Mouse (Mus musculus) heart, postnatal 0 days (tissue): ENCODE measurements at regions not wholly inside any gene's neighbourhood (a gene's known extent, or its start where the extent isn't known, plus 50 kb on each side); places are given as distances from the start of the nearest gene placed in this dataset.

Experiments
- ATAC-seq: fragments of 200-750 bp; cut with Nextera tagmentation; 2 replicates; pipeline ENCODE4 v1.8.0; 2017; ENCODE audit warnings: low read depth, moderate number of reproducible peaks, moderate library complexity; ENCODE audit not compliant: insufficient read depth
- DNase-seq: peaks from one replicate; pipeline ENCODE4 v3.0.0-alpha.2; 2016; ENCODE audit warnings: low spot score
- H3K27ac ChIP-seq: fragments of 300-500 bp; sonication (generic); 2 replicates; pipeline ENCODE4 v1.5.1; 2014; ENCODE audit warnings: low read depth, mild to moderate bottlenecking
- H3K27me3 ChIP-seq: fragments of 300-500 bp; sonication (generic); 2 replicates; pipeline ENCODE4 v1.6.1; 2014; ENCODE audit warnings: low read length, mixed read lengths; ENCODE audit not compliant: control insufficient read depth, insufficient read depth
- H3K36me3 ChIP-seq: fragments of 300-500 bp; sonication (generic); replicated peaks from 2 replicates; pipeline ENCODE4 v1.6.1; 2014; ENCODE audit warnings: low read length, mixed read lengths; ENCODE audit not compliant: control insufficient read depth, insufficient read depth
- H3K4me1 ChIP-seq: fragments of 300-500 bp; sonication (generic); 2 replicates; pipeline ENCODE4 v1.6.1; 2014; ENCODE audit warnings: antibody characterized with exemption; ENCODE audit not compliant: control insufficient read depth, insufficient read depth
- H3K4me2 ChIP-seq: fragments of 300-500 bp; sonication (generic); 2 replicates; pipeline ENCODE4 v1.6.1; 2014; ENCODE audit warnings: low read depth, mild to moderate bottlenecking, low read length, moderate library complexity
- H3K4me3 ChIP-seq: fragments of 300-500 bp; sonication (generic); 2 replicates; pipeline ENCODE4 v1.5.1; 2014; ENCODE audit warnings: low read depth, low read length
- H3K9ac ChIP-seq: fragments of 300-500 bp; sonication (generic); replicated peaks from 2 replicates; pipeline ENCODE4 v1.6.1; 2014; ENCODE audit warnings: low read depth, low read length, mixed read lengths
- H3K9me3 ChIP-seq: fragments of 300-500 bp; sonication (generic); replicated peaks from 2 replicates; pipeline ENCODE4 v1.6.1; 2016; ENCODE audit warnings: low read length; ENCODE audit not compliant: control insufficient read depth
- CTCF ChIP-seq: IDR thresholded peaks from 2 replicates; pipeline ENCODE4 v1.5.1; 2016; ENCODE audit warnings: antibody characterized with exemption, control low read depth, low read depth
- EP300 ChIP-seq: IDR thresholded peaks from 2 replicates; pipeline ENCODE4 v1.6.1; 2016; ENCODE audit warnings: antibody characterized with exemption, low read depth
- WGBS: fragments of 180-500 bp; shearing (Covaris S2); extraction: QIAGEN DNeasy Blood & Tissue Kit; methylation state at CpG from one replicate; pipeline ENCODE4 v1.1.7; 2014; 5-methylcytosine and 5-hydroxymethylcytosine counted together

DNA sequence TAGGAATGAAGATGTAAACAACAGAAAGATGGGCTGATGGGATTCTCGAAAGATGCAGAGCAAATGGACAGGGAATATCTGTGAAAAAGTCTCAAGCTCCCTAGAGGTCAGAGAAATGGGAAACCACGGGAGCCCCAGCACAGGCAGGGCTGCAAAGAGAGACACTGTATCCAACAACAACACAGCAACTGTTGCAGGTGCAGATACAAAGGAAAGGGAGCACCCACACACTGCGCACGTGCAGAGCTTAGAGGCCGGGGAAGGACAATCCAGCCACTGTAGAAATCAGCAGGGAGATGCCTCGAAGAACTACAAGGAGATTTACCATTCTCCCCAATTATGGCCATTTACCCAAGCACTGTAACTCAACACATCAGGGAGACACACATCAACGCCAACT, 126.3 kb downstream of the Utp6 start:
- 96% methylated on average over 7 of the region's 7 CpGs for WGBS
- no peak overlapping the region for H3K4me3 ChIP-seq
- DNase-seq (no peak), ATAC-seq (no peak)
- no peaks in the 10 kb centered on the region for H3K9me3 ChIP-seq
- H3K4me1 ChIP-seq = peaks cover 9% of the 10 kb centered on the region
- no peak for TF ChIP-seq EP300
- no peak for TF ChIP-seq CTCF
- no peak overlapping the region for H3K9ac ChIP-seq
- no peaks in the 10 kb centered on the region for H3K27me3 ChIP-seq
- H3K4me2 ChIP-seq = no peak overlapping the region
- H3K36me3 ChIP-seq = no peaks in the 10 kb centered on the region
- H3K27ac ChIP-seq = no peak overlapping the region

DNA sequence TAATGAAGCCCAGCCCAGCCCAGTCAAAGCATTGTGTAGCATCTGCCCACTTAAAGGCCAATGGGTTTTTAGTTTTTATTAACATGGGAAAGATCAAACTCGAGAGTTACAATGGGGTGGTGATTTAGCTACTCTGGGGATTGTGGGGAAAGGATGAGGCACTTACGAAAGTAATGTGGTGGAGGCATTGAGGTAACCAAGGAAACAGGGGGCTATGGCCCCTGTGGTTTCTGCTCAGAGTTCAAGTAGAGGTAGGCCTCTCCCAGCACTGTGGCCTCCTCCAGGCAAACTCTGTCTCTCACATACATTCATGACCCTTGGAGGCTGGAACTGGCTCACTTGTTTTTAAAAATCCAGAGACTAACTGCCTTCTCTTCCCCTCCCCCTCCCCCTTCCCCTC, 128.4 kb downstream of the Utp6 start:
- Histone ChIP-seq H3K27me3 (no peaks in the 10 kb centered on the region), H3K4me1 (peaks cover 9% of the 10 kb centered on the region), H3K27ac (no peak overlapping the region), H3K9me3 (no peaks in the 10 kb centered on the region), H3K36me3 (no peaks in the 10 kb centered on the region), H3K9ac (no peak overlapping the region), H3K4me2 (no peak overlapping the region), H3K4me3 (no peak overlapping the region)
- ATAC-seq = no peak
- WGBS = 76% methylated on average over 2 of the region's 2 CpGs
- TF ChIP-seq CTCF = no peak
- TF ChIP-seq EP300 = no peak
- no peak for DNase-seq

DNA sequence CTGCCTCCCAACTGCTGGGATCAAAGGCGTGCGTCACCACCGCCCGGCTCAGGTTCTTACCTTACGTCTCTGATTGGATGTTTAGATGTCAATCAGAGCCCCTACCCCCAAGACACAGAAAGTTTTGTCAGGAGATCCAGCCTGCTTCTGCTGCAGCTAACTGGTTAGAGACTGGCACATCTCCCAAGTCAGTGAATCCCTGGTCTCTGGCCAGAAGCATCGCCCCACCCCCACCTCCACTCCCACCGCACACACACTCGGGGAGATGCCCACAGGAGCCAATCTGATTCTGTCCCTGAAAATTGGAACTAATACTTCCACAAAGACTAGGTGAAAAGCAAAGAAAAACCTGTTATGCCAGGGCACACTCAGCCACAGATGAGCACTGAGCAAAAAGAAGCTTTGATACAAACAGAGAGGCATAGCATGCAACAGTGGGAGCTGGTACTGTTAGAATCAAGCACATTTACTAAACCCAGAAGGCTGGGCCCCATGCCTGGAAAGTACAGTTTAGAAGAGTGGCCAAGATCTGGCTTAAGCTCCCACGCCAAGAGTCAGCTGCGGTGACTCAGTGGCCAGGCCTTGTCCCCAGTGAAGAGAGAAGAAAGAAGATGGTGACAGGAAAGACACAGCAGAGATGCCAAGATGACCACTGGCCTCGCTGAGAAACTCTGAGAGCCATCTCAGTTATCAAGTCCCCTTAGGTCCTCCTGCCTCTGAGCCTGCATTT, 130.4 kb downstream of the Utp6 start:
- 79% methylated on average over 11 of the region's 11 CpGs for WGBS
- TF ChIP-seq EP300 (no peak), CTCF (no peak)
- H3K27me3 ChIP-seq = no peaks in the 10 kb centered on the region
- no peak overlapping the region for H3K4me3 ChIP-seq
- no peaks in the 10 kb centered on the region for H3K36me3 ChIP-seq
- DNase-seq (no peak), ATAC-seq (no peak)
- no peak overlapping the region for H3K4me2 ChIP-seq
- H3K9me3 ChIP-seq = no peaks in the 10 kb centered on the region
- H3K4me1 ChIP-seq = no peaks in the 10 kb centered on the region
- no peak overlapping the region for H3K27ac ChIP-seq
- no peak overlapping the region for H3K9ac ChIP-seq

DNA sequence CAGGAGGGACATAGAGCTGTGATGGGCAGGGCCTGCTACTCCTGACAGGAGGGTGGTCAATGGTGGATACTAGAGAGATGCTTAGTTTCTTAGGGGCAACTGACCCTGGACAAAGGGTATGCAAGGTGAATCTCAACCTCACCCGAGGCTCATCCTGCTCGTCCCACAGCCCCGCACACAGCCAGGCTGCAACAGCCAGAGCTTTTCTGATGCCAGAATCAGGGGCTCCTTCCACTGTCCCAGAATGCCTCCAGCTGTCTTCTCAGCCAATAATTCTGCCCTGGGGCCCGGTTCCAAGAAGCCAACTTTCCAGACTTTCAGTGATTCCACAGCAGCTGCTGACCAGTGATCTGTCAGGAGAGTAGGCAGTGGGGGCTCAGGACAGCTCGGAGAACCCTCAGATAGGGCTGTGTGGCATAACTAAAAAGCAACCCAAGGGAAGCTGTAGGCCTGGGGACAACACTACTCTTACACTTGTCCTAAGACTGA, 131.6 kb downstream of the Utp6 start:
- no peak for DNase-seq
- ATAC-seq = no peak
- TF ChIP-seq CTCF = no peak
- TF ChIP-seq EP300 = no peak
- no peaks in the 10 kb centered on the region for H3K9me3 ChIP-seq
- no peak overlapping the region for H3K4me3 ChIP-seq
- no peak overlapping the region for H3K27ac ChIP-seq
- no peaks in the 10 kb centered on the region for H3K4me1 ChIP-seq
- no peak overlapping the region for H3K4me2 ChIP-seq
- H3K36me3 ChIP-seq = no peaks in the 10 kb centered on the region
- 78% methylated on average over 5 of the region's 5 CpGs for WGBS
- no peak overlapping the region for H3K9ac ChIP-seq
- no peaks in the 10 kb centered on the region for H3K27me3 ChIP-seq

DNA sequence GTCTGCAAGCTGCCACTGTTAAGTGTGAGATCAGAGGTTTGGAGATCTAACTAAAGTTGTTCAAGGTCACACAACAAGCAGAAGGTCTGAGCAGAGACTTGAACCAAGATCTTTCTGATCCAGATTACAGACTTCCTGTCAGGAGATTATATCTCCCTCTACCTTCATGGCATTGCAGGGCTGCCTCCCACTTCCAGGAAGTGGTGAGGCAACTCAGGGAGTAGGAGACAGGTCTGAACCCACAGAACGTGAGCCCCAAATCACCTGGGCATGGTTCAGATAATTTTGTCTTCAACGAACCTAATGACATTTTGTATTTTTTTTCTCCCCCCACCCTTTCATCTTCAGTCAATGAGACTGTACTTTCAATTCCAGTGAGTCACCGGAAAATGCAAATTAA, 135.2 kb downstream of the Utp6 start:
- WGBS = 84% methylated on average over 3 of the region's 3 CpGs
- no peak overlapping the region for H3K27ac ChIP-seq
- H3K9me3 ChIP-seq = no peaks in the 10 kb centered on the region
- H3K27me3 ChIP-seq = no peaks in the 10 kb centered on the region
- no peak for TF ChIP-seq CTCF
- no peak for TF ChIP-seq EP300
- H3K4me2 ChIP-seq = no peak overlapping the region
- no peak overlapping the region for H3K9ac ChIP-seq
- H3K4me3 ChIP-seq = no peak overlapping the region
- no peaks in the 10 kb centered on the region for H3K36me3 ChIP-seq
- H3K4me1 ChIP-seq = no peaks in the 10 kb centered on the region
- ATAC-seq = no peak
- DNase-seq = no peak

DNA sequence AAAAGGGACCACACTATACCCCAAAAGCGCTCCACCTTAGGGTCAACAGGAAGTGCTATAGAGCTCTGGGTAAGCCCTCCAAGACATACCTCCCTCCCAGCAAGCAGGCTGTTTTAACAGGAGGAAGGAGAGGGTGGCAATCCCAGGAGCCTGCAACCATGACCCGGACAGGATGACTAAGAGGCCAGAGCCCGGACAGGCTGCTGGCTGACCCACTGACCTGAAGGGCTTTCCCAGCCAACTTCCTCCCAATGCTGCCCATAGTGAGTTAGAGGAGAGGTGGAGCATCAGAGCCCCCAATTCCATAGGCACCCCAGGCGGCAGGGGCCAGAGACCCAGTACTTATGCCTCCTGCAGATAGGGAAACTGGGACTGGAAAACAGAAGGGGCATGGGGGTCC, 136.3 kb downstream of the Utp6 start:
- no peak for ATAC-seq
- Histone ChIP-seq H3K36me3 (no peaks in the 10 kb centered on the region), H3K4me3 (no peak overlapping the region), H3K9me3 (no peaks in the 10 kb centered on the region), H3K4me2 (no peak overlapping the region), H3K9ac (no peak overlapping the region), H3K4me1 (no peaks in the 10 kb centered on the region), H3K27me3 (no peaks in the 10 kb centered on the region), H3K27ac (no peak overlapping the region)
- WGBS = 67% methylated on average over 4 of the region's 4 CpGs
- DNase-seq = no peak
- TF ChIP-seq CTCF (no peak), EP300 (no peak)
